30 mouse cellular contexts compared by ENCODE assay signal in the genomic region with DNA sequence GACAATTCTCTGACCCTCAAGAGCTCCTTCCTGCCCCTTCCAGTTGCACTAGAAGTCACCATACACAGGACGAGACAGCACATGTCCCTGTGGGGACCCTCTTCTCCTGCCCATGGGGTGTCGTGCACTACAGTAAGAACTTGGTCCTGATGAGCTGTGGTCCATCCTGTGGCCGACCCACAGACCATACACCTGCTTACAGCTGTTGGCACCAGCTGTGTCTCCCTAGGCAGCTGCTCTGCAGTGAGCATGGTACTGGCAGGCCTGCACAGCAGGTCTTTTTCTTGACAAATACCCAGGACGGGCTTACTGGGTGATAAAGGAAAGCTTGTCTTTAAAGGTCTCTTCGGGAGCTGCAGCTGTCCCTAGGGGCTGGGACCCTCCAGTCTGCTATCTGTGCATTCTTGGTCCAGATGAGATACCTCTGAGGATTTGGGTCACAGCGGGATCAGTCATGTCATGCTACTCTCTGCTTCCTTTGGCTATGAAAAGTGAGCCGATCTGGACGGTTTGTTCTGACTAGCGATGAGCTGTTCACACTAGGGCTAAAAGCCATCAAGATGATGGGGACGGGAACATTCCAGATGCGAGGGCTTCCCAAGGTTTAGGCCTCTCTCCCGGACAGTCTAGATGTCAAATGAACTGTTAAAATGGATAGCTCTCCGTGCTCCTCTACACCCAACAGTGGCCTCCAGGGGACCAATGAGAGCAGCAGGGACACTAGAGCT. TPM values are rescaled to one million over a fixed set of nuclear protein-coding genes. Genes with fewer than 3 reads are reported as not detected.
A peak's percentile ranks its signal among the peaks of the same experiment; 100 is the strongest.
DNase-seq lines count a peak whose midpoint lies in the region; ATAC-seq and TF ChIP-seq lines count a peak whose summit lies in the region.
"Had no signal": no experiment of that assay in that cellular context is flagged by ENCODE, and none has a peak within 500 bp of the region (broad histone marks: within the 10 kb centered on the region; RNA-seq: fewer than 3 reads in every experiment).

No protein-coding gene starts in this region.

- H3K9ac ChIP-seq in heart, embryonic 14.5 days (ENCODE audit: low read length), result no peak overlapping the region
- H3K9ac ChIP-seq: embryonic facial prominence, embryonic 12.5 days; embryonic facial prominence, embryonic 15.5 days; forebrain, postnatal 0 days; hindbrain, embryonic 13.5 days; intestine, embryonic 15.5 days; kidney, embryonic 15.5 days had no signal

- no peak for ATAC-seq in cerebellum, adult (ENCODE audit: insufficient number of reproducible peaks, low FRiP score, low TSS enrichment)
- ATAC-seq in heart, embryonic 14.5 days (ENCODE audit: insufficient number of reproducible peaks, insufficient read depth, low FRiP score, low read depth), result no peak
- ATAC-seq: activated CD4-positive, CD25-positive, alpha-beta regulatory T cell, adult 4 months; CD4-positive, CD25-positive, alpha-beta regulatory T cell, adult 4 months; forebrain, embryonic 14.5 days; forebrain, postnatal 0 days; hindbrain, embryonic 16.5 days; intestine, embryonic 15.5 days had no signal

- no peak overlapping the region for H3K4me3 ChIP-seq in cerebellum, adult 2 months (replicated peaks; ENCODE audit: insufficient read depth, low read depth, low read length)
- no peak overlapping the region for H3K4me3 ChIP-seq in heart, embryonic 14.5 days (ENCODE audit: control insufficient read depth in 1 of 2, insufficient read depth in 1 of 2, low read depth in 1 of 2, low read length in 2 of 2)
- H3K4me3 ChIP-seq in limb, embryonic 10.5 days, result no peak overlapping the region
- H3K4me3 ChIP-seq: embryonic facial prominence, embryonic 12.5 days; embryonic facial prominence, embryonic 15.5 days; gastrocnemius, adult 2 months; heart, embryonic 10.5 days; hindbrain, embryonic 10.5 days; hindbrain, embryonic 13.5 days; intestine, embryonic 15.5 days; kidney, embryonic 15.5 days had no signal

- H3K27ac ChIP-seq in cerebellum, adult 2 months (ENCODE audit: insufficient read depth, low read length), result peak overlapping the region; percentile 67
- peak overlapping the region; percentile 12 to 28; a peak in 1 of 4 replicates for H3K27ac ChIP-seq in heart, embryonic 14.5 days (replicated peaks in 1 of 2; ENCODE audit: control insufficient read depth in 1 of 2, insufficient read depth in 1 of 2, low read depth in 2 of 2, low read length in 2 of 2)
- 0 out of 2 replicates have a peak overlapping the region, but pooled peaks have one; percentile 34 for H3K27ac ChIP-seq in limb, embryonic 10.5 days
- H3K27ac ChIP-seq: embryonic facial prominence, embryonic 12.5 days; embryonic facial prominence, embryonic 15.5 days; gastrocnemius, adult 2 months; heart, embryonic 10.5 days; hindbrain, embryonic 10.5 days; hindbrain, embryonic 13.5 days; intestine, embryonic 15.5 days; kidney, embryonic 15.5 days had no signal

- H3K36me3 ChIP-seq in heart, embryonic 14.5 days (ENCODE audit: control insufficient read depth, insufficient read depth, low read length), result no peaks in the 10 kb centered on the region
- no peaks in the 10 kb centered on the region for H3K36me3 ChIP-seq in limb, embryonic 10.5 days
- H3K36me3 ChIP-seq: embryonic facial prominence, embryonic 12.5 days; embryonic facial prominence, embryonic 15.5 days; heart, embryonic 10.5 days; hindbrain, embryonic 10.5 days; hindbrain, embryonic 13.5 days; intestine, embryonic 15.5 days; kidney, embryonic 15.5 days had no signal

- no peak for TF ChIP-seq POLR2A in cerebellum, adult 2 months (IDR thresholded peaks at IDR 0.05; ENCODE audit: borderline replicate concordance, insufficient read depth, low read length)

- DNase-seq in cerebellum, adult 2 months, result peak in 1 of 2 experiments; percentile 50
- DNase-seq in heart, adult 11 months, result peak; percentile 90
- no peak for DNase-seq in heart, postnatal 36 days
- DNase-seq in heart, postnatal 10 days, result no peak
- DNase-seq in limb, embryonic 10.5 days (ENCODE audit: low spot score), result no peak
- DNase-seq in B cell, adult 2 months, result no peak
- DNase-seq: adrenal gland, adult 8-10 months; adrenal gland, postnatal 25 days; forebrain, postnatal 0 days; gastrocnemius, adult 2 months; gastrocnemius, postnatal 14 days; heart, adult 18-20 months; heart, postnatal 14 days; kidney, adult 11 months; kidney, adult 8-10 months had no signal

- H3K27me3 ChIP-seq in cerebellum, adult 2 months (ENCODE audit: control insufficient read depth, insufficient read depth, low read length), result no peaks in the 10 kb centered on the region
- H3K27me3 ChIP-seq in heart, embryonic 14.5 days (ENCODE audit: control insufficient read depth, insufficient read depth, low read length), result no peaks in the 10 kb centered on the region
- no peaks in the 10 kb centered on the region; the same call in 1 of the 2 replicates for H3K27me3 ChIP-seq in limb, embryonic 10.5 days (ENCODE audit: low read depth, poor library complexity, severe bottlenecking)
- H3K27me3 ChIP-seq: embryonic facial prominence, embryonic 12.5 days; embryonic facial prominence, embryonic 15.5 days; hindbrain, embryonic 13.5 days; intestine, embryonic 15.5 days; kidney, embryonic 15.5 days had no signal

- TF ChIP-seq CTCF in cerebellum, adult 2 months (IDR thresholded peaks at IDR 0.05; ENCODE audit: borderline replicate concordance, insufficient read depth, low read depth, low read length), result no peak

- no peaks in the 10 kb centered on the region for H3K9me3 ChIP-seq in heart, embryonic 14.5 days (ENCODE audit: control insufficient read depth, low read length)
- no peaks in the 10 kb centered on the region for H3K9me3 ChIP-seq in limb, embryonic 10.5 days (replicated peaks)
- H3K9me3 ChIP-seq: embryonic facial prominence, embryonic 12.5 days; embryonic facial prominence, embryonic 15.5 days; heart, embryonic 10.5 days; hindbrain, embryonic 10.5 days; hindbrain, embryonic 13.5 days; intestine, embryonic 15.5 days; kidney, embryonic 15.5 days had no signal

- WGBS in cerebellum, adult 2 months, result 44% methylated on average over 13 of the region's 13 CpGs
- 68% methylated on average over 13 of the region's 13 CpGs for WGBS in heart, embryonic 14.5 days
- 89% methylated on average over 13 of the region's 13 CpGs for WGBS in limb, embryonic 10.5 days

- H3K4me2 ChIP-seq in heart, embryonic 14.5 days (ENCODE audit: low read length), result no peak overlapping the region
- H3K4me2 ChIP-seq: embryonic facial prominence, embryonic 12.5 days; embryonic facial prominence, embryonic 15.5 days; hindbrain, embryonic 13.5 days; intestine, embryonic 15.5 days; kidney, embryonic 15.5 days had no signal

- H3K4me1 ChIP-seq in cerebellum, adult 2 months (ENCODE audit: control insufficient read depth, insufficient read depth, low read length), result peaks cover 63% of the 10 kb centered on the region
- H3K4me1 ChIP-seq in heart, embryonic 14.5 days (ENCODE audit: control insufficient read depth in 2 of 2, insufficient read depth in 2 of 2, low read length in 2 of 2), result peaks cover 56 to 59% of the 10 kb centered on the region in 2 experiments
- H3K4me1 ChIP-seq in limb, embryonic 10.5 days, result peaks cover 35% of the 10 kb centered on the region

- intact Hi-C loops in heart, postnatal 36 days (cut with DNase I), result no loop called here
- intact Hi-C loops in heart, postnatal 10 days (cut with DNase I), result no loop called here

RNA-seq across cellular contexts. Expression of a gene that starts 24.8 kb away (rescaled TPM):
- 26.2 and 26.3 TPM in 2 replicates for polyA plus RNA-seq in cerebellum, adult 2 months (2012; rRNA removed)
- 1 to 10 TPM; 5.1 to 5.2 TPM for total RNA-seq in heart, postnatal 36 days (2021)
- 35.6 and 36.4 TPM in 2 replicates for polyA plus RNA-seq in heart, embryonic 14.5 days (2014; fragmentation: Nextera tagmentation; extraction: Ambion mirVana)
- 10 to 100 TPM; 23.2 to 26.9 TPM for total RNA-seq in heart, postnatal 10 days (2021)
- polyA plus RNA-seq in limb, embryonic 10.5 days (2016; fragmentation: Nextera tagmentation; extraction: Ambion mirVana), result 7.0 and 10.8 TPM in 2 replicates
- polyA plus RNA-seq: C2C12 had no signal

RNA-seq across cellular contexts. Expression of a gene that starts 44.4 kb away (rescaled TPM):
- polyA plus RNA-seq in cerebellum, adult 2 months (2012; rRNA removed), result 2.1 and 3.4 TPM in 2 replicates
- not detected for total RNA-seq in heart, postnatal 36 days (2021)
- 2.5 and 3.3 TPM in 2 replicates for polyA plus RNA-seq in heart, embryonic 14.5 days (2014; fragmentation: Nextera tagmentation; extraction: Ambion mirVana)
- total RNA-seq in heart, postnatal 10 days (2021), result 1 to 10 TPM in 1 of 2 experiments, not detected in 1; 1.2 TPM
- polyA plus RNA-seq in limb, embryonic 10.5 days (2016; fragmentation: Nextera tagmentation; extraction: Ambion mirVana), result 0.19 and 0.24 TPM in 2 replicates
- total RNA-seq: common myeloid progenitor, adult 5-6 weeks; gastrocnemius, adult 2 months had no signal
